Mouse (Mus musculus): ENCODE data around the gene Napsa. TPM values are rescaled to one million over a fixed set of nuclear protein-coding genes. Genes with fewer than 3 reads are reported as not detected.

Napsa gene
- total RNA-seq, 1 experiment: 13.7 TPM

- no peak overlapping the region for H3K27ac ChIP-seq (ENCODE audit: insufficient read depth, low read depth, low read length, poor library complexity, severe bottlenecking)
- DNase-seq (ENCODE audit: low read depth, low spot score): peak; percentile 79
- TF ChIP-seq CHD2 (IDR thresholded peaks at IDR 0.05; ENCODE audit: low read depth, low read length) (no peak), ZNF384 (IDR thresholded peaks at IDR 0.05; ENCODE audit: low read depth, low read length) (no peak), MAFK (IDR thresholded peaks at IDR 0.05; ENCODE audit: insufficient read depth, low read depth, low read length) (no peak), ZC3H11A (IDR thresholded peaks at IDR 0.05; ENCODE audit: borderline replicate concordance, low read depth, low read length) (no peak), HCFC1 (IDR thresholded peaks at IDR 0.05; ENCODE audit: borderline replicate concordance, insufficient read depth, low read length) (no peak)
- 0 out of 4 replicates have a peak overlapping the region, but pooled peaks of 1 of the 2 experiments have one; percentile 22 for H3K4me3 ChIP-seq (ENCODE audit: insufficient read depth in 1 of 2, low read depth in 1 of 2, low read length in 2 of 2, poor library complexity in 1 of 2, severe bottlenecking in 1 of 2)
- in situ Hi-C loops (cut with MboI; ENCODE audit: low sequenced_read_pairs in 2 of 2, unreplicated experiment in 2 of 2): no loop called here
- H3K9ac ChIP-seq (ENCODE audit: insufficient read depth, low read depth, low read length, poor library complexity, severe bottlenecking): no peak overlapping the region
- H3K9me3 ChIP-seq (ENCODE audit: control insufficient read depth, insufficient read depth, low read depth, low read length): no peaks in the 10 kb centered on the region
- H3K36me3 ChIP-seq (ENCODE audit: control insufficient read depth, insufficient read depth, low read length, poor library complexity, severe bottlenecking): no peaks in the 10 kb centered on the region; the same call in 1 of the 2 replicates
- H3K4me1 ChIP-seq (ENCODE audit: control insufficient read depth in 2 of 2, insufficient read depth in 2 of 2, low read length in 2 of 2, poor library complexity in 1 of 2): peaks cover 3 to 21% of the 10 kb centered on the region in 2 experiments; a peak in 3 of 4 replicates
These were observed 60.5 kb downstream of the Napsa start for GRCm38 (mm10) chr7:44632676-44633075.

GRCm38 (mm10) chr7:44633407-44633806 is 61.2 kb downstream of the Napsa start:
- H3K9me3 ChIP-seq (ENCODE audit: control insufficient read depth, insufficient read depth, low read depth, low read length): no peaks in the 10 kb centered on the region
- TF ChIP-seq CHD2 (IDR thresholded peaks at IDR 0.05; ENCODE audit: low read depth, low read length) (no peak), MAFK (IDR thresholded peaks at IDR 0.05; ENCODE audit: insufficient read depth, low read depth, low read length) (no peak), HCFC1 (IDR thresholded peaks at IDR 0.05; ENCODE audit: borderline replicate concordance, insufficient read depth, low read length) (no peak), ZC3H11A (IDR thresholded peaks at IDR 0.05; ENCODE audit: borderline replicate concordance, low read depth, low read length) (no peak), ZNF384 (IDR thresholded peaks at IDR 0.05; ENCODE audit: low read depth, low read length) (no peak)
- in situ Hi-C loops (cut with MboI; ENCODE audit: low sequenced_read_pairs in 2 of 2, unreplicated experiment in 2 of 2): no loop called here
- no peaks in the 10 kb centered on the region; the same call in 1 of the 2 replicates for H3K36me3 ChIP-seq (ENCODE audit: control insufficient read depth, insufficient read depth, low read length, poor library complexity, severe bottlenecking)
- peak overlapping the region in 1 of 2 experiments; percentile 22; a peak in 2 of 4 replicates for H3K4me3 ChIP-seq (ENCODE audit: insufficient read depth in 1 of 2, low read depth in 1 of 2, low read length in 2 of 2, poor library complexity in 1 of 2, severe bottlenecking in 1 of 2)
- peaks cover 3 to 23% of the 10 kb centered on the region in 2 experiments; a peak in 3 of 4 replicates for H3K4me1 ChIP-seq (ENCODE audit: control insufficient read depth in 2 of 2, insufficient read depth in 2 of 2, low read length in 2 of 2, poor library complexity in 1 of 2)
- no peak overlapping the region for H3K27ac ChIP-seq (ENCODE audit: insufficient read depth, low read depth, low read length, poor library complexity, severe bottlenecking)
- DNase-seq (ENCODE audit: low read depth, low spot score): no peak
- H3K9ac ChIP-seq (ENCODE audit: insufficient read depth, low read depth, low read length, poor library complexity, severe bottlenecking): no peak overlapping the region; the same call in 1 of the 2 replicates

Other genes starting within 250 kb of the Napsa start
- gene Syt3, start 188.3 kb upstream of the Napsa start, total RNA-seq (2012; rRNA removed): 5.8 and 8.0 TPM in 2 replicates
- gene 1700008O03Rik, start 186.6 kb upstream of the Napsa start, total RNA-seq (2012; rRNA removed): 1.4 and 4.8 TPM in 2 replicates
- gene Lrrc4b, start 143.4 kb upstream of the Napsa start, total RNA-seq (2012; rRNA removed): 0.18 TPM in 1 of 2 replicates, not detected in the other
- gene Aspdh, start 107.0 kb upstream of the Napsa start, total RNA-seq (2012; rRNA removed): not detected in 2 replicates
- gene Josd2, start 104.4 kb upstream of the Napsa start, total RNA-seq (2012; rRNA removed): 18.6 and 18.9 TPM in 2 replicates
- 64.2 and 104 TPM in 2 replicates for gene Emc10, start 75.9 kb upstream of the Napsa start, total RNA-seq (2012; rRNA removed)
- 3.4 and 4.2 TPM in 2 replicates for gene Fam71e1, start 75.8 kb upstream of the Napsa start, total RNA-seq (2012; rRNA removed)
- 0.80 and 1.6 TPM in 2 replicates for gene Mybpc2, start 47.7 kb upstream of the Napsa start, total RNA-seq (2012; rRNA removed)
- gene Spib, start 40.3 kb upstream of the Napsa start, total RNA-seq (2012; rRNA removed): 0.67 and 0.90 TPM in 2 replicates
- gene Pold1, start 23.5 kb upstream of the Napsa start, total RNA-seq (2012; rRNA removed): 108 and 156 TPM in 2 replicates
- gene Nr1h2, start 18.4 kb upstream of the Napsa start, total RNA-seq (2012; rRNA removed): 78.5 and 144 TPM in 2 replicates
- 9.5 and 12.4 TPM in 2 replicates for gene Kcnc3, start 18.3 kb downstream of the Napsa start, total RNA-seq (2012; rRNA removed)
- 7.0 and 9.8 TPM in 2 replicates for gene Myh14, start 98.5 kb downstream of the Napsa start, total RNA-seq (2012; rRNA removed)
- gene Izumo2, start 136.4 kb downstream of the Napsa start, total RNA-seq (2012; rRNA removed): 0.40 and 0.79 TPM in 2 replicates
- gene Vrk3, start 176.0 kb downstream of the Napsa start, total RNA-seq (2012; rRNA removed): 17.8 and 23.2 TPM in 2 replicates
- 15.1 and 20.3 TPM in 2 replicates for gene Zfp473, start 178.7 kb downstream of the Napsa start, total RNA-seq (2012; rRNA removed)
- 91.0 and 98.0 TPM in 2 replicates for gene Nup62, start 243.7 kb downstream of the Napsa start, total RNA-seq (2012; rRNA removed)
- 4.8 and 6.0 TPM in 2 replicates for gene Il4i1, start 244.0 kb downstream of the Napsa start, total RNA-seq (2012; rRNA removed)
- gene Atf5, start 244.3 kb downstream of the Napsa start, total RNA-seq (2012; rRNA removed): 14.0 and 16.9 TPM in 2 replicates